Mouse (Mus musculus) left cerebral cortex, postnatal 14 days (tissue): ENCODE measurements around the gene Fam171a1. TPM values are rescaled to one million over a fixed set of nuclear protein-coding genes. Genes with fewer than 3 reads are reported as not detected.
"Not testable (repeated sequence)": the region's sequence is repeated elsewhere in the genome, so short reads cannot be mapped to it uniquely, and the experiment has no call there.

Source experiments
- DNase-seq, 2 experiments: peaks; one replicate each; pipeline ENCODE4 v3.0.0; 2021 to 2022; ENCODE audit warnings: low spot score in 2 of 2, mixed read lengths in 1 of 2
- intact Hi-C: fragments of 180-260 bp; cut with DNase I; formaldehyde crosslinking; loops from one replicate; pipeline ENCODE4 v1.15.1; 2025
- microRNA-seq, 2 experiments: library from miRNA; unstranded; fragments of <30 nt; microRNA quantifications; one replicate each; pipeline ENCODE4 v1.2.0; 2022
- total RNA-seq, 2 experiments: library from RNA; stranded (reverse); gene quantifications; 2 replicates each; pipeline ENCODE4 v1.2.3; 2021

Fam171a1 gene
- total RNA-seq, 2 experiments from 2014 or later, result 58.4 to 58.7 TPM

DNA sequence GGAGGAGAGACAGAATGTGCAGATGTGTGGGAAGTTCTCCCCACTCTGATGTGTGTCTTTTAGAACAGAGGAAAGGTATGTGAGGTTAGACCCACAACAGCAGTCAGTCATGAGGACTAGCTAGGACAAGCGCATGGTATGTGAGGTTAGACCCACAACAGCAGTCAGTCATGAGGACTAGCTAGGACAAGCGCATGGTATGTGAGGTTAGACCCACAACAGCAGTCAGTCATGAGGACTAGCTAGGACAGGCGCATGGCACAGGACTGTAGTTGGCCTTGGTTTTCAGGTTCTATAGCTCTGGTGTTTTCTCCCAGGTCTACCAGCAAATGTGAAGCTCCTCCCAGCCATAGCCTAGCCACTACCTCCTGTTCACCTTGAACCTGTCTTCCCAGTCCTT, 103.6 kb downstream of the Fam171a1 start:
- DNase-seq, result not testable (repeated sequence)
- intact Hi-C loops, result loop anchor here (5.0 kb wide), 1 partner anchor 45 kb away; no protein-coding TSS in a partner anchor

DNA sequence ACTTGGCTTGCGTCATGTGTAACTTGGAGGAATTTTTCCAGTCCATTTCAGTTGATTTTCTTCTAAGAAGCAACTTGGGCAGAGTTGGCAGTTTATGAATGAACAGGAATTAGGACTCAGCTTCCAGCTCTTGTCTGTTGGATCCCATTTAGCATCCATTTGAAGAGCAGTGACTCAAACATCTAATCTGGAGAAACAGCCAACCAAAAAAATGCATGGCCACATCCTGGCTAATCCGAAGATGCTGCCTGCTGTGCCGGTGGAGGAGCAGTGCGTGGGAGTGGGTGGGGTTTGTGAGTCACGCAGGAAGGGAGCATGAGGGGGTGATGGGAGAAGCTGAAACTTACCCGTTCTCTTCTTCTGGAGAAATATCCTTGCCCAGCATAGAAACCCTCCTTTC, 104.2 kb downstream of the Fam171a1 start:
- intact Hi-C loops, result loop anchor here (5.0 kb wide), 1 partner anchor 46 kb away; no protein-coding TSS in a partner anchor
- DNase-seq, result peak; percentile 74 to 81

DNA sequence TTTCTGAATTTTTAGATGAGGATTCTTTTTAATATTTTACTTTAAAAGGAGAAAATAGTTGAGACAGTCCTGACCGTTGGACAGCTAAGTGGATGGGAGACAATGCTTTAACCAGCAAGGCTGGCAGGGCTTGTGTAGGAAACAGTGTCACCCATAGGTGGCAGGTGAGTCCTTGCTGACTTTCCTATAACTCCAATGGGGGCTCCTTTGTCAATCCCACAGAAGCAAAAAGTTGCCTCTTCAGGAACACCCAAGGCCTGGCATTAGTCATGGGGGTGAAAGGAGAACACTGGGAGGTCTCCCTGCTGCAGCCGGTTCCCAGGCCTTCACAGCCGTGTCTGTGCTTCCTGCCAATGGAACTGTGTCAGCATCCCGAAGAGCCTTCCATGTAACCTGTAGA, 114.5 kb downstream of the Fam171a1 start:
- peak in 1 of 2 experiments; percentile 25 for DNase-seq
- intact Hi-C loops, result no loop called here

DNA sequence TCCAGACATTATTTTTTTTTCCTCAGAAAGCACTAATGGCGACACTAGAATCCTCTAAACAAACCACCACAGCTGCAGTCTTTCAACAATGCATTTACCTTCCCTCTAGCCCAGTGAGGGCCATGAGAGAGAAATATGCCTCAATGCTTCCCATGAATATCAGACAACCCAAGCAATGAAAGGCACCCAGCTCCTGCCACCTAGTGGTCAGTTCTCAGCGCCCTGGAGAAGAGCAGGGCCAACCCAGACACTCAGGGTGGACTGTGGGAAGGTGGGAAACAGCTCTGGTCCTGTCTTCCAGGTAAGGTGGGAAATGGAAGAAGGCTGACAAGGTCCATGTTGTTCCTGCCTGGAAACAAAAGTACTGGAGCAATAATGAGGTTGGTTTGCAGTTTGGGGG, 115.0 kb downstream of the Fam171a1 start:
- intact Hi-C loops, result loop anchor here (1.0 kb wide), 1 partner anchor 111 kb away; no protein-coding TSS in a partner anchor
- peak; percentile 60 to 74 for DNase-seq

DNA sequence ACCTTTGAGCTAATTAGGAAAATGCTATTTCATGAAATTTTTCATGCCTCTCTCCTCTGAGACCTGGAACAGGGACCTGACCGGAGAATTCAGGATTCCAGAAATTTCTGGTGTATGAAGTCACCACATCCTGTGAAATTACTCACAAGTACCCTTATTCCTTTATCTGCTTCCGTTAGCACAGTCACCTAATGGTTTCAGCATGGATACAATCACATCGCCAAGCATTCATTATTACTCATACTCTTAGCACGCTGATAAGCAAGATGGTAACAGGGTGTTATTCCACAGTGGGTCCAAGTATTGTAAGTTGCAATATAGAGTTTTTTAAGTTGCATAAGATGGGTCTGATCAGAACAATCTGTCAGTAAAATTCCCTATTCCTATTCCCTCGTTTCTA, 125.2 kb downstream of the Fam171a1 start:
- no peak for DNase-seq
- intact Hi-C loops, result no loop called here

DNA sequence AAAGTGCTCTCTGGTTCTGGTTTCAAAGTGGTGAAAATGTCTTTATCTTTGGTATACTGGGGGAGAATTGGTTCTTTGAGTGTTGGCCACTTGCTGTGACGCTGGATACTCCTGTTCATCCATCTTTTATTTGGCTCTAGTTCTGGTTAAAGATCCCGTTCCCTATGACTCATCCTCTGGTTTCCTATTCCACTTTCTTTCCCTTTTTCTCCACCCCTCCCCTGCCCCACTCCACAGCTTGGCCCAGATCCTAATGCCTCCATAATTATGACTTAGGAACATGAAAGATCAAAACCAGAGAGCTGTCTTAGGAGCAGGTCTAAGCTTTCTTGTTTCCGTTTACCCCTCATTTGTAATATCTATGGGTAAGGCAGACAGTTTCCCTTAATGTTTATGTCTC, 130.2 kb downstream of the Fam171a1 start:
- intact Hi-C loops, result no loop called here

DNA sequence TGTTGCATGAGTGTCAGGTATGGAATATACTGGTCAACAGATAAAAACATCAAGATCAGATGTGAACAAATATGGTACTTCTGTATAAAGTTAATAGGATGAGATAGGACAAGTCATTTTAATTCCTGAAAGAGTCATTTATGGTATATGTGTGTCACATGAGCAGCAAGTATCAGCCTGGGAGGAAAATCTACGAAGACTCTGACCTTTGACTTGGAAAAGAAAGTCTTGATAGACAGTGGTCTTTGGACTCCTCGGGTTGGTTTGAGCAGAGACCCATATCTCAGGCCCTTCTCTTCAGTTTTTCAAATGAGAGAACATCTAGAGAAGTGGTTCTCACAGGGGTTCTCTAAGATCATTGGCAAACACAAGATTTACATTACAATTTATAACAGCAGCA, 137.3 kb downstream of the Fam171a1 start:
- intact Hi-C loops, result no loop called here
- no peak for DNase-seq

More for the DNA sequence above, 130.2 kb downstream of the Fam171a1 start:
- DNase-seq, result no peak

DNA sequence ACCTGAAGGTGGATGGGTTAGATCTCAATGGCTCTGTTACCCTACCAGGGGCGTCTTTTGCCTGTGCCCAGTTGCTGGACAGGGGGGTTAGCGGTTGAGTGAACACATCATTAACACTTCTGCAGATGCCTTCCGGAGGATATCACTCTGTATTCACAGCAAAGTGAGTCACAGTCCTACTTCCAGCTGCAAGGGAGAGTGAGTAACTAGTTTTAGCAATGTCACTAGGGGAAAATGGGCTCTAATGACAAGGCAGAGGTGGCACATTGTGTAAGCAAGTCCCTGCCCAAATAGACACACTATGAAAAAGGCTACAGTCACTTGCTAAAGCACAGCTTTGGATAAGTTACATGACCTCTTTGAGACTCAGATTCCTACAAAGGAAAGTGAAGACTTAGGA, 152.4 kb downstream of the Fam171a1 start:
- intact Hi-C loops, result no loop called here
- DNase-seq, result no peak

DNA sequence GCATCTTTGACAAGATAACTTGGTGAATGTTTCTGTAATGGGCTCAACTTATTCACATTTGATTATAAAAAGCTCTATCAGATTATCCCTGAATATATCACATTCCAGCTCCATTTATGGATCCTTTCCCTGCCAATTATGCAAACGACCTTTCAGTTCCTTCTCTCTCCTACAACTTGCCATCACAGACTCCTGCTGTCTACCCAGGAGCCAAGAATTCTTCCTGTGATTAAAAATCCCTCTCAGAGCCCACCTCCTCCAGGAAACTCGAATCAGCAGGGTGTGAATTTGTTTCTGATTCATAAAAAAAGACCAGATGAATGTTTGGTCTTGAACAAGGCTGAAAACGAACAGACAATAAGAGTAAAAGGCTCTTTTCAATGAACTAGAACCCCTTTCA, 153.9 kb downstream of the Fam171a1 start:
- DNase-seq, result peak in 1 of 2 experiments; percentile 32
- intact Hi-C loops, result no loop called here

DNA sequence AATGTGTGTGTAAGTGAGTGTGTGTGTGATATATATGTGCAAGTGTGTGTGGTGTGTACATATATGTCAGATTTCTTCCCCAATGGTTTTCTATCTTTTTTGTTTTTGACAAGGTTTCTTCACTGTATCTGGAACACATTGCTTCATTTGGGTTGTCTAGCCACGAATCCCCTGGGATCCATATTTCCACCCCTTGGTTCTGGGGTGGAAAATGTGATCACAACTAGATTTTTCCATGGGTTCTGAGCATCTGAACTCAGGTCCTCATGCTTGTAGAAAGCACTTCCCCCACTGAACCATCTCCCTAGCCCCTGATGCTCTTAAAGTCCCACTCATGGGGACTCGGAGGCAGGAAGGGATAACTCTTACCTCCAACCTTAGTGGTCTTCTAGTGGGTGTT, 159.3 kb downstream of the Fam171a1 start:
- DNase-seq, result no peak
- intact Hi-C loops, result no loop called here

DNA sequence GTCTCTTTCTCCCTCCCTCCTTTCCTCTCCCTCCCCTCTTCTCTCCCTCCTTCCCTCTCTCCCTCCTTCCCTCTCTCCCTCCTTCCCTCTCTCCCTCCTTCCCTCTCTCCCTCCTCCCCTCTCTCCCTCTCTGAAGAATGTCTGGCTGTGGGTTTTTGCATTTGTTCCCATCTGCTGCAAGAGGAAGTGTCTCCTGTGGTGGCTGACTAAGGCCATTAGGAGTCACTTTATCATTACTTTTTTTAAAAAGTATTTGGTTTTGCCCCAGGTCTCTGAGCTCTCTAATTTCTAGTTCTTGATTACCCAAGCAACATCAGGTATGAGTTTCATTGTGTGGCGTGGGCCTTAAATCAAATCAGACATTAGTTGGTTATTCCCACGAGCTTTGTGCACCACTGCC, 162.1 kb downstream of the Fam171a1 start:
- DNase-seq, result no peak
- intact Hi-C loops, result no loop called here

Small RNA genes lying within 50 kb of the gene (microRNA-seq; reads per million reads assigned to microRNA genes)
- 0 reads per million in 2 experiments for gene Gm27306

Other genes starting within 250 kb of the Fam171a1 start
- 10 to 100 TPM; 78.6 to 80.2 TPM for gene Nmt2, start 170.0 kb downstream of the Fam171a1 start, total RNA-seq
- gene Rpp38, start 218.4 kb downstream of the Fam171a1 start, total RNA-seq, result 1 to 10 TPM; 7.9 to 8.4 TPM
- 1 to 10 TPM in 1 of 2 experiments, not detected in 1; 1.2 TPM for gene Acbd7, start 221.9 kb downstream of the Fam171a1 start, total RNA-seq